Mouse (Mus musculus): Measurements from ENCODE around the gene Itgad.

The Itgad gene

GRCm38 (mm10) chr7:128245547-128245946 lies 91.4 kb downstream of the Itgad start:
- DNase-seq, result no peak

GRCm38 (mm10) chr7:128246496-128247391 lies 92.6 kb downstream of the Itgad start, which contains the start of gene Tgfb1i1:
Tgfb1i1 (plus strand) TSS chr7:128246812.
- no peak for DNase-seq

DNA sequence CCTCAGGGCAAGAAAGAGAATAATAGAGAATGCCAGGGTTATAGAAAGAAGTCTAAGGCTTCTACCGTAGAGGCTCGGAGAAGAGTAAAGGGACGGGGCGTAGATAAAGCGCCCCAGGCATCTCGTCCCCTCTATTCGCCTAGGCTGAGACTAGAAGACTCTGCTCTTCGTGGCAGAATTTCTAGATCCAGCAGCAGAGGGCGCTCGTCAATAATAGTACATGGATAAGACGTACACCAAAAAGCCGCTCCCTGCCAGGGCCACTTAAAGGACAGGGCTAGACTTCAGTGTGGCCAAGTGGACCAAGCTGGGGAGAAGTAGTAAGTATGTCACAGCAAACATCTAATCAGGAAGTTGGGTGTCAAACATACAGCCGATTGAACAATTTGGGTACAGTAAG lies 93.3 kb downstream of the Itgad start:
- peak; percentile 76 to 87 for DNase-seq

DNA sequence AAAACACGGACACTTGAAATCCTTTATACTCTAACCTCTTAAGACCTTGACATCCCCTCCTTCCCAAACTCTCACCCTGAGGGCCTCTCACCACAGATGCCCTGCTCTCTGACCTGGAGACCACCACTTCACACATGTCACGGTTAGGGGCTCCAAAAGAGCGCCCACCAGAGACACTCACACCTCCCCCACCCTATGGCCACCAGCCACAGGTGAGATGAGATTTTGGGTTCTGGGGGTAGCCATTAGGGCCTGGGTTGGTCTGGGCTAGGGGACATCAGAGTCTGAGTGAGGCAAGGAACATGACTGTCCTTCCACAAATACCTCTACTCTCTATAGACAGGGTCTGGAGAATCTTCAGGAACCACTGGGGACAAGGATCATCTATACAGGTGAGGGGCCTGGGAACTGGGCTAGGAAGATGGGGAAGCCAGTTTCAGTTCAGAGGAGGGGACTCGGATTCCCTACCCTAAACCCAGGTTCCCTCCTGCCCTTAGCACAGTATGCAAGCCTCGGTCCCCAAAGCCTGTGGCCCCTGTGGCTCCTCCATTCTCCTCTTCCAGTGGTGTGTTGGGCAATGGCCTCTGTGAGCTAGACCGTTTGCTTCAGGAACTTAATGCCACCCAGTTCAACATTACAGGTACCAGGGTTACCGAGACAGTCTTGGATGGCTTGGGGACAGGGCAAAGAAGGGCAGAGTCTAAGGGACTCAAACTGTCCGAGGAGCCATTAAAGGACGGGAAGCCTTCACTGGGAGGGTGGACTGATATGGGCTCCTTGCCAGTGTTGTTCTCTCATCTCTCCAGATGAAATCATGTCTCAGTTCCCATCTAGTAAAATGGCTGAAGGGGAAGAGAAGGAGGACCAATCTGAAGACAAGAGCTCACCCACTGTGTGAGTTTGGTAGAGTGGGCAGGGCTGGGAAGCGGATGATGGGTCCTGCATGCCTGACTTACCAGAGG lies 94.2 kb downstream of the Itgad start:
- no peak for DNase-seq

GRCm38 (mm10) chr7:128249998-128250397 lies 95.8 kb downstream of the Itgad start:
- DNase-seq, result no peak

- no peak for DNase-seq
These were observed 97.8 kb downstream of the Itgad start for GRCm38 (mm10) chr7:128251946-128252345.

DNA sequence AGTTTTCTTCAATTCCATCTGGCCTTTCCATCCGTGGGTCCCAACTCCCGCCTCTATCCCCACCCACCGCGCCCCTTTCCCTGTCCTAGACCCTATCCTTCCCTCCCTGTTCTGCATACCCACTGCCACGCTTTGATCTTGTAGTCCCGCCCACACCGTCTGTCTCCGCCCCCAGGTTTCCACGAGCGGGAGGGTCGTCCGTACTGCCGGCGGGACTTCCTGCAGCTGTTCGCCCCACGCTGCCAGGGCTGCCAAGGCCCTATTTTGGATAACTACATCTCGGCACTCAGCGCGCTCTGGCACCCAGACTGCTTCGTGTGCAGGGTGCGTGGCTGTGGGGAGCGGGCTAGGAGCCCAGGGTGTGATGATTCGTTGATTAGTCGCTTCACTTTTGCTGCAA lies 98.4 kb downstream of the Itgad start:
- no peak for DNase-seq

DNA sequence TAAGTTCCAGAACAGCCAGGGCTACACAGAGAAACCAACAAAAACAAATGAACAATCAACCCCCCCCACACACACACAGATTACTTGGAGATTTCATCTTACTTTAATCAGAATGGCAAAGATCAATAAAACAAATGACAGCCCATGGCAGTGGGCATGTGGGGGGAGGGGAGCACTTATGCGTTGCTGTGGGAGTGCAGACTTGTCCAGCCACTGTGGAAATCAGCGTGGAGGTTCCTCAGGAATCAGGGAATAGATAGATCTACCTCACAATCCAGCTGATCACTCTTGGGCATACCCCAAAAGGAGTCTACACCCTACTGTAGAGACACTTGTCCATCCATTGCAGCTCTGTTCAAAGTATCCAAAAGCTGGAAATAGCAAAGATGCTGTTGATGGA lies 100.8 kb downstream of the Itgad start:
- DNase-seq, result no peak

DNA sequence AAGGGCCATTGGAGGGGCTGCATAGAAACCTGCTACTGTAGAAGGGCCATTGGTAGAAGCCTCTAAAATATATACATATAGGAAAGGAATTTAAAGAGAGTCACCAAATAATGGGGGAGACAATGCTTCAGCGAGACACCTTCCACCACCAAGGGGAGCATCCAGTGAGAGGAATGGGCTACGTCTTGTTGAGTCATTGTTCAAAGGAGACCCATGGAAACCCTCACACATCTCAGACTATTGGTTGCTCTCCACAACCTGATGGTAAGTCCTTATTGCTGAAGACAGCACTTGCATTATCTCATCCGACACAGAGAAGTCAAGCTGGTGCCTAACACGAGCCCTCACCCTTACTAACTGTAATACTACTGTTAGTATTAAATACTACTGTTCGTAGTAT lies 101.6 kb downstream of the Itgad start:
- no peak for DNase-seq

DNA sequence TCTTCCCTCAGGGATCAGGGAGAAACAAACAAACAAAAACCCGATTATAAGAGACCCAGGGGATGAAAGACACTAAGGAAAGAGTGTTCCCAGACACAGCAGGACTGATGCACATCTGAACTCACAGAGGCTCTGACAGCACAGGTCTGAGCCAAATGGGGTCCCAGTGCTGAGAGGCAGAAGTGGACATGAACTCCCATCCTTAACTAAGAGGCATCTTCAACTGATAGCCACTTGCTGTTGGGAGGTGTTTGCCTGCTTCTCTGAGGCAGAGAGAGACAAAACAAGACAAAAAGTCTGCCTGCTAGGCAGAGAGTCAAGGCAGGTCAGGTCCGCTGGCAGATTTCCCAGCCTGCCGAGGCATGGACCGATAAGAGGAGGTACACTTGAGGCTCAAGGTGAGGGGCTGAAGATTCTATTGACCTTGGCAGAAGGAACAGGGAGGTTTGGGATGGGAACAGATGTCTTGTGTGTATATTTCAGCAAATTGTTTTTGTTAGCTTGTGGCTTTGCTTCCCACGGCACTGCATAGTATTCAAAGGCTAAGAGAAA lies 102.7 kb downstream of the Itgad start:
- no peak for DNase-seq

DNA sequence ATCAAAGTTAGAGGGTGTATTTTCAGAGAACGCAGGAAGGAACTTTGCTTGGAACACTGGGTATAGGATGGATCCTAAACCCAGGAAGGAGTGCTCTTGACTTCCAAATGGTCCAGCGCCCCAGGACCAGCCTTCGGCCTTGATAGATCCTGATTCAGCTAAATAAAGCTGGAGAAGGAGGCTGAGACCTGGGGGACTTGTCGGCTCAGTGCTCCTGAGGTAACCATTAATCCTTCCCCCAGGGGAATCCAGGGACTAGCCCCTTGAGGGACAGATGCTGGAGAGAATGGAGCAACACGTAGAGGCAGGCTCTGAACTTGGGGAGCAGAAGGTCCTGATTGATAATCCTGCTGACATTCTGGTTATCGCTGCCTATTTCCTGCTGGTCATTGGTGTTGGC lies 111.2 kb downstream of the Itgad start, which contains the start of gene Slc5a2:
Gene Slc5a2, plus strand, starts transcription at position 247 of the 400 bp plus-strand sequence.
- DNase-seq, result peak; percentile 59 to 61

DNA sequence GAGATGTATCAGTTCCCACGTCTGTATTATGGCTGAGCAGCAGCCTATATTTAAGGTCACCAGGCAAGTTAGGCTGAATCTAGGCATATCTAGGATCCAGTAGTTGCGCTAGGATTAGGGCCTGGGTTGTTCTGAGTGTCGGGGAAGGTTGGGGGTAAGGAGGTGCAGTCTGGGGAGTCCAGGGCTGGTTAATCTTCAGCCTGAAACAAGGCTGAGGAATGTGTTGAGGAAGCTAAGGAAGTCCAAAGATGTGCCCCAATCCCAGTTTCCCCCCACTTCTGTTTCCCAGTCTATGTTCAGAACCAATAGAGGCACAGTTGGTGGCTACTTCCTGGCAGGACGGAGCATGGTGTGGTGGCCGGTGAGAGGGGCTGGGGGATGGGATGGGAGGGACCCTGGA lies 111.9 kb downstream of the Itgad start:
- DNase-seq, result peak; percentile 45 to 50

GRCm38 (mm10) chr7:128267391-128267790 lies 113.2 kb downstream of the Itgad start:
- DNase-seq, result peak; percentile 57 to 58

GRCm38 (mm10) chr7:128267813-128268212 lies 113.6 kb downstream of the Itgad start:
- DNase-seq, result no peak

- DNase-seq, result no peak
These were observed 116.3 kb downstream of the Itgad start for GRCm38 (mm10) chr7:128270431-128270850.

GRCm38 (mm10) chr7:128271496-128271895 lies 117.3 kb downstream of the Itgad start:
- DNase-seq, result no peak

Measured in kidney, adult 8-10 months (tissue).